Mouse (Mus musculus) midbrain, embryonic 14.5 days (tissue): ENCODE measurements around the gene Plxnb2. TPM values are rescaled to one million over a fixed set of nuclear protein-coding genes. Genes with fewer than 3 reads are reported as not detected.
A peak's percentile ranks its signal among the peaks of the same experiment; 100 is the strongest.

ENCODE experiments used
- ATAC-seq: fragments of 200-750 bp; cut with Nextera tagmentation; 2 replicates; pipeline ENCODE4 v1.8.0; 2017; ENCODE audit warnings: moderate number of reproducible peaks, moderate library complexity; ENCODE audit not compliant: low FRiP score, low TSS enrichment
- DNase-seq: peaks from one replicate; pipeline ENCODE4 v3.0.0-alpha.2; 2015
- H3K27ac ChIP-seq: fragments of 300-500 bp; sonication (generic); replicated peaks from 2 replicates; pipeline ENCODE4 v1.5.1; 2014; ENCODE audit warnings: mild to moderate bottlenecking, low read depth, low read length, moderate library complexity
- H3K27me3 ChIP-seq: fragments of 300-500 bp; sonication (generic); 2 replicates; pipeline ENCODE4 v1.6.1; 2014; ENCODE audit warnings: low read length, control low read depth, mixed read lengths; ENCODE audit not compliant: control insufficient read depth, insufficient read depth
- H3K36me3 ChIP-seq: fragments of 300-500 bp; sonication (generic); 2 replicates; pipeline ENCODE4 v1.6.1; 2014; ENCODE audit warnings: low read length, control low read depth; ENCODE audit not compliant: control insufficient read depth, insufficient read depth
- H3K4me1 ChIP-seq: fragments of 300-500 bp; sonication (generic); 2 replicates; pipeline ENCODE4 v1.6.1; 2014; ENCODE audit warnings: mild to moderate bottlenecking, antibody characterized with exemption, low read length, control low read depth; ENCODE audit not compliant: control insufficient read depth, insufficient read depth
- H3K4me2 ChIP-seq: fragments of 300-500 bp; sonication (generic); 2 replicates; pipeline ENCODE4 v1.6.1; 2014; ENCODE audit warnings: mild to moderate bottlenecking, low read length, moderate library complexity
- H3K4me3 ChIP-seq: fragments of 300-500 bp; sonication (generic); replicated peaks from 2 replicates; pipeline ENCODE4 v1.5.1; 2014; ENCODE audit warnings: low read depth, low read length
- H3K9ac ChIP-seq: fragments of 300-500 bp; sonication (generic); replicated peaks from 2 replicates; pipeline ENCODE4 v1.6.1; 2014; ENCODE audit warnings: mild to moderate bottlenecking, low read length, moderate library complexity
- H3K9me3 ChIP-seq: fragments of 300-500 bp; sonication (generic); 2 replicates; pipeline ENCODE4 v1.6.1; 2016; ENCODE audit warnings: low read length, control low read depth, mixed read lengths; ENCODE audit not compliant: control insufficient read depth
- WGBS: fragments of 180-500 bp; shearing (Covaris S2); extraction: QIAGEN DNeasy Blood & Tissue Kit; methylation state at CpG from one replicate; pipeline ENCODE4 v1.1.7; 2014; 5-methylcytosine and 5-hydroxymethylcytosine counted together
- polyA plus RNA-seq: library from polyadenylated mRNA; unstranded; fragments of >200 nt; fragmentation: Nextera tagmentation; extraction: Ambion mirVana; gene quantifications from 2 replicates; pipeline ENCODE4 v1.2.1, GENCODE M21; 2014

Plxnb2 gene
- polyA plus RNA-seq, 1 experiment from 2014 or later, result 107 TPM

DNA sequence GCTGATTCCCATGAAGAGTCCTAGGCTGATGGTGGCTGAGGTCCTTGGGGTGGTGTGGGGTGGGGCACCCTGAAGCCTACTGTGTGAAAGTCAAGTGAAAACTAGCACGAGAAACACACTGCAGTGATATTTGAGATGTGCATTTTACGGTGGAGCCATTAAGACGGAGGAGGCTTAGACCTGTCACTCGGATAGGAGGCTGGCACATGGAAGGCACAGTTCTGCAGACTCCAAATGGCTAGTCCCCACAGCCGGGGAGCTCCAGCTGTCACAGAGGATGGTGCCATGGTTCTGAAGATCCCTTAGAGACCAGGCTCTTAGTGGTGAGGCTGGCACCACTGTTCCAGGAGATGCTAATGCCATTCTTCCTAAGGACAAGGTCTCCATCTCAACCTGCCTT lies 2.3 kb upstream of the Plxnb2 start:
- peak overlapping the region; percentile 41; the same call in 1 of the 2 replicates for H3K27ac ChIP-seq

GRCm38 (mm10) chr15:89182328-89182741 lies 1.7 kb upstream of the Plxnb2 start:
- DNase-seq (peak; percentile 43), ATAC-seq (no peak)
- H3K4me1 ChIP-seq, result peaks cover 42% of the 10 kb centered on the region
- no peaks in the 10 kb centered on the region for H3K9me3 ChIP-seq
- H3K4me3 ChIP-seq, result no peak overlapping the region
- WGBS, result 37% methylated on average over 6 of the region's 6 CpGs
- no peaks in the 10 kb centered on the region for H3K27me3 ChIP-seq
- peaks cover 30% of the 10 kb centered on the region for H3K36me3 ChIP-seq
- peak overlapping the region; percentile 41; the same call in 1 of the 2 replicates for H3K27ac ChIP-seq
- H3K4me2 ChIP-seq, result no peak overlapping the region
- H3K9ac ChIP-seq, result no peak overlapping the region

More for the DNA sequence above, 2.3 kb upstream of the Plxnb2 start:
- ATAC-seq (no peak), DNase-seq (no peak)
- Histone ChIP-seq H3K27me3 (no peaks in the 10 kb centered on the region), H3K4me1 (peaks cover 37% of the 10 kb centered on the region), H3K36me3 (peaks cover 36% of the 10 kb centered on the region), H3K9me3 (no peaks in the 10 kb centered on the region), H3K4me2 (no peak overlapping the region), H3K4me3 (no peak overlapping the region), H3K9ac (no peak overlapping the region)
- WGBS, result 78% methylated on average over 5 of the region's 5 CpGs

- H3K4me1 ChIP-seq, result peaks cover 48% of the 10 kb centered on the region
- WGBS, result 75% methylated on average over 10 of the region's 10 CpGs
- ATAC-seq (no peak), DNase-seq (no peak)
- H3K27ac ChIP-seq, result peak overlapping the region; percentile 3; the same call in 1 of the 2 replicates
- H3K4me3 ChIP-seq, result 0 out of 2 replicates have a peak overlapping the region, but pooled peaks have one; percentile 79
- H3K9me3 ChIP-seq, result no peaks in the 10 kb centered on the region
- H3K36me3 ChIP-seq, result peaks cover 24% of the 10 kb centered on the region
- H3K4me2 ChIP-seq, result peak overlapping the region; percentile 70
- no peak overlapping the region for H3K9ac ChIP-seq
- no peaks in the 10 kb centered on the region for H3K27me3 ChIP-seq
These were observed 1.1 kb upstream of the Plxnb2 start for GRCm38 (mm10) chr15:89181561-89182270.

- Histone ChIP-seq H3K36me3 (peaks cover 8% of the 10 kb centered on the region), H3K9ac (peak overlapping the region; percentile 92), H3K4me3 (peak overlapping the region; percentile 79), H3K4me2 (peak overlapping the region; percentile 70), H3K27ac (peak overlapping the region; percentile 95), H3K9me3 (no peaks in the 10 kb centered on the region), H3K27me3 (no peaks in the 10 kb centered on the region), H3K4me1 (peaks cover 57% of the 10 kb centered on the region)
- under 1% methylated on average over 26 of the region's 26 CpGs for WGBS
- ATAC-seq (peak; percentile 5; the same call in 1 of the 2 replicates), DNase-seq (no peak)
These were observed 477 bp downstream of the Plxnb2 start for GRCm38 (mm10) chr15:89180081-89180541.

DNA sequence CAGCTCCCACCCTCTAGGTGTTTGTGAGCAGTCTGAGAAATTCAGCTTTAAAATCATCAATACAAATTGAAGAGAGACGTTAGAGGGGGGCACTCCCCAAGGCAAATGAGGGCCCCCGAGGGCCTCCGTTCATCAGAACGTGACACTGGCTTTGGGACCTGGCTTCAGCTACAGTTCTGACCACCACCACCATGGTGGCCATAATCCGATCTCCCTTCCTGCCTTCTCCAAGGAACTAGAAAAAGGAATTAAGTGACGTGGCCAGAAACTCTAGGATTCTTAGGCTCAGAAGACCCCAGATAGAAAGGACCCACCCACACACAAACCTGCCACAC lies 991 bp downstream of the Plxnb2 start:
- WGBS, result 2% methylated on average over 6 of the region's 6 CpGs
- Histone ChIP-seq H3K27me3 (no peaks in the 10 kb centered on the region), H3K27ac (peak overlapping the region; percentile 95)

DNA sequence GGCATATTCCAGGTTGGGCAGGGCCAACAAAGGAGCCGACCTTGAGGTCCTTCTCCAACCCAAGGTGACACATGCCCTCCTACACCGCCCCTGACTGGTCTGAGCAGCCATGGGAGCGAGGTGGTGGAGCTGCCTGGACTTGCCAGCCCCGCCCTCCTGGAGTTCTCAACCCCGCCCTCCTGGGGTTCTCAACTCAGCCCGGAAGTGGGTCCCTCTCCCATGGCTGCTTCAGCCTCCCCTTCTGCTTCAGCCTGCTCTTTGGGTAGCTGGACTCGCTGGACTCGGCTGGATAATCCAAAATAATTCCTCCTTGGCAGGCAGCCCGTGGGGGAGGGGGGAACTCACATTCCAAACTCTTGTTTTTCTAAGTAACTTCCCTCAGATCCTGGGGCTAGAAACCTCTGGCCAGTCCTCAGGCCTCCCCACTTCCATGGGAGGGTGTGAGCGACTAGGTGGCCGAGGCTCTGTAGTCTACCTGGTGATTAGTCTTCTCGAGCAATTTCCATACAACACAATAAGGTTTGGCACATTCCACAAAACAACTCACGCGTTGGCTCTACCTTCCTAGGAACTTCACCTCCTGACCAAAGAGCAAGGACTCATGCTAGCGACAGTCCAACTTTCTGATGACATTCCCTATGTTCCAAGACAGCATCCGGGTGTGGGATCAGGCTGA lies 1.5 kb downstream of the Plxnb2 start:
- peaks cover 61% of the 10 kb centered on the region for H3K4me1 ChIP-seq
- DNase-seq (peak; percentile 69), ATAC-seq (no peak)
- no peaks in the 10 kb centered on the region for H3K27me3 ChIP-seq
- H3K36me3 ChIP-seq, result no peaks in the 10 kb centered on the region
- H3K9ac ChIP-seq, result peak overlapping the region; percentile 92
- no peaks in the 10 kb centered on the region for H3K9me3 ChIP-seq
- peak overlapping the region; percentile 79 for H3K4me3 ChIP-seq
- H3K4me2 ChIP-seq, result peak overlapping the region; percentile 70
- under 1% methylated on average over 16 of the region's 16 CpGs for WGBS
- peak overlapping the region; percentile 95 for H3K27ac ChIP-seq

More for the DNA sequence above, 991 bp downstream of the Plxnb2 start:
- Histone ChIP-seq H3K9ac (peak overlapping the region; percentile 92), H3K4me3 (peak overlapping the region; percentile 79), H3K4me2 (peak overlapping the region; percentile 70), H3K36me3 (peaks cover 3% of the 10 kb centered on the region), H3K4me1 (peaks cover 60% of the 10 kb centered on the region), H3K9me3 (no peaks in the 10 kb centered on the region)
- ATAC-seq (no peak), DNase-seq (no peak)

- Histone ChIP-seq H3K36me3 (no peaks in the 10 kb centered on the region), H3K4me1 (peaks cover 67% of the 10 kb centered on the region), H3K4me3 (peak overlapping the region; percentile 79), H3K9me3 (no peaks in the 10 kb centered on the region), H3K4me2 (peak overlapping the region; percentile 70), H3K27me3 (no peaks in the 10 kb centered on the region), H3K9ac (peak overlapping the region; percentile 92; the same call in 1 of the 2 replicates), H3K27ac (peak overlapping the region; percentile 55)
- no peak for ATAC-seq
- no peak for DNase-seq
- WGBS, result 67% methylated on average over 7 of the region's 7 CpGs
These were observed 2.2 kb downstream of the Plxnb2 start for GRCm38 (mm10) chr15:89178260-89178860.

- no peaks in the 10 kb centered on the region for H3K9me3 ChIP-seq
- H3K4me1 ChIP-seq, result peaks cover 73% of the 10 kb centered on the region
- H3K27ac ChIP-seq, result no peak overlapping the region
- no peak for DNase-seq
- ATAC-seq, result no peak
- H3K4me2 ChIP-seq, result peak overlapping the region; percentile 70
- no peaks in the 10 kb centered on the region for H3K36me3 ChIP-seq
- peak overlapping the region; percentile 79; the same call in 1 of the 2 replicates for H3K4me3 ChIP-seq
- H3K9ac ChIP-seq, result 0 out of 2 replicates have a peak overlapping the region, but pooled peaks have one; percentile 17
- H3K27me3 ChIP-seq, result no peaks in the 10 kb centered on the region
- 82% methylated on average over 4 of the region's 4 CpGs for WGBS
These were observed 2.9 kb downstream of the Plxnb2 start for GRCm38 (mm10) chr15:89177576-89178259.
